Mouse (Mus musculus): ENCODE data around the gene Mad2l2.
"Not testable (repeated sequence)": the region's sequence is repeated elsewhere in the genome, so short reads cannot be mapped to it uniquely, and the experiment has no call there.

Mad2l2 gene

GRCm38 (mm10) chr4:148108565-148109100, 21.6 kb upstream of the Mad2l2 start:
- no peak for DNase-seq

- DNase-seq, result no peak
Observed at GRCm38 (mm10) chr4:148109215-148109614, 21.0 kb upstream of the Mad2l2 start.

DNA sequence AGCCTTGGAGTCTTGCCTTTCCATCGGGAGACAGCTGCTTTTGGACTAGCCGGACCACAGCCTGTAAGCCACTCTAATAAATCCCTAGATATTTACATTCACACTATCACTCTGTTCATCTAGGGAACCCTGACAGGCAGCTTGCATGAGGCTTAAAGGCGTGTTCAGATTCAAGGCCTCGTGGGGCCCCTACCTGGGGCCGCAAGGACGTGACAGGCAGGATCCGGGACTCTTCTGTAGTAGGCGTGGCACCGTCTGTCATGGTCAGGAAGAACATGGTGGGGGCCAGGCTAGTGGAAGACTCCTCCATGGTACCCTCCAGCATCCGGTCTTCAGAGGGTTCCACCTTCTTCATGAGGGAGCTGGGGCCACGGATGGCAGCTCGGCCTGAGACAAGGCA, 17.7 kb upstream of the Mad2l2 start:
- DNase-seq, result no peak

GRCm38 (mm10) chr4:148114758-148115391, 15.3 kb upstream of the Mad2l2 start:
- DNase-seq, result peak; percentile 82

DNA sequence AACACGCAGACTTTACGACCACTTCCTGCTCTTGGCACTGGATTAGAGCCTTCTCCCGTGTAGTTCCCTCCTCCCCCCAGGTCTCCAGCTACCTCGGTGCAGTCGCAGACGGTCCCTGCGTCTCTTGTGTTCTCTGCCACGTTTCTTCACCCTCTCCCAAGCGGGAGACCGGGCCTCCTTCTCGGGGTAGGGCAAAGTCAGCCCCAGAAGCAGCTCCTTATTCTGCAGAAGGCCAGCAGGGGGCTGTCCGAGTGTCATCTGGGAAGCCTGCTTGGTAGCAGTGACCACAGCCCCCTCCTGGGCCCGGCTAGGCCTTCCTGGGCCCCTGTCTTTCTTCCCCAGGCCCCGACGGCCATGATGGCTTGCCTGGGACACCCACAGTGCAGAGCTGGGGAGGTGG, 14.7 kb upstream of the Mad2l2 start:
- DNase-seq, result peak; percentile 59

GRCm38 (mm10) chr4:148116657-148117056, 13.5 kb upstream of the Mad2l2 start:
- no peak for DNase-seq

- no peak for DNase-seq
Observed at GRCm38 (mm10) chr4:148117392-148117791, 12.8 kb upstream of the Mad2l2 start.

GRCm38 (mm10) chr4:148119578-148119977, 10.6 kb upstream of the Mad2l2 start:
- not testable (repeated sequence) for DNase-seq

GRCm38 (mm10) chr4:148120555-148120954, 9.6 kb upstream of the Mad2l2 start:
- no peak for DNase-seq

DNA sequence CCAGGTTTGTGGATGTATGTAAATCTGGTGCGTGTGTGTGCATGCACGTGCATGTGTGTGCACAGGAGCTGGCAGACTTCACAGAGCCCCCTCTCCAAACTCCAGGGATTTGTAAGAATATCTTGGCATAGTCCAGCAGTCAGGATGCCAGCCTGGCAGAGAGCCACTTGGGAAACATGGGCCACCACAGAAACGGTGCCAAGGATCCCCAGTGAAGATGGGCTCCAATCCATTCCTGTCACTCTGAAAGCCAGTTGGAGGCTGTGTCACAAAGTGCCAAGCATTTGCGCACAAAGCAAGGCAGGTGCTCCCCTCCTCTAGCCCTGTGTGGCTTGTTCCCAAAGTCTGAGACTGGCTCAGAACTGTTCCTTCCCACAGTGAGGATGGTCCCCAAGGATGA, 8.8 kb upstream of the Mad2l2 start:
- DNase-seq, result no peak

DNA sequence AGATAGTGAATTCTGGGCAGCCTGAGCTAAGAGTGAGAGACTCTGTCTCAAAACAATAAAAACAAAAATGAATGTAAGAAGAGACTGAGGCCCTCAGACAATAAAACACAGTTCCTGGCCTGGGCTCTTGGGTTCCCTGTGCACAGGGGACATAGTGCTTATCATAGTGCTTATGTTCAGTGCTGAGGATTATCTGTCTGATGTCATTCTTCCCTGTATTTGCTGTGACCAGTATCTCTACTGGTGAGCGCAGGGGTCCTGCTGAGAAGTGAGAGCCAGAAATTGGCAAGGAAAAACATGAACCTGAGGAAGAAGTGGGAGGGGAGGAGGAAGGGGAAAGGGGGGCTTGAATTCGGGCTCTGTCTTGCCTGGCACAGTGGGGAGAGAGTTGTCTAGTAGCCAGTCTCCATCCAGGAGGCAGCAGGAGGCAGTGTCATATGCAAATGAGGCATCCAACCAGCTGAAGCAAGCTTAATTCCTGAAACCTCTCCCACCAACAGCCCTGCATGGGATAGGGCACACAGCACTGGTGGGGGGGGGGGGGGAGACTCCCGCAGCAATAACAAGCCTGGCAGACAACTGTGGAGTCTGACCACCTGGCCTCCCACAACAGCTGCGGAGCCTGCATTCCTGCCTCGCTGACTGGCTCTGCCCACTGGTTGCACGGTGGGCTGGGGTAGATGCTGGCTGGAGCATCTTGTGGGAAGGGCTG, 8.0 kb upstream of the Mad2l2 start:
- no peak for DNase-seq

- no peak for DNase-seq
Observed at GRCm38 (mm10) chr4:148122694-148123066, 7.5 kb upstream of the Mad2l2 start.

DNA sequence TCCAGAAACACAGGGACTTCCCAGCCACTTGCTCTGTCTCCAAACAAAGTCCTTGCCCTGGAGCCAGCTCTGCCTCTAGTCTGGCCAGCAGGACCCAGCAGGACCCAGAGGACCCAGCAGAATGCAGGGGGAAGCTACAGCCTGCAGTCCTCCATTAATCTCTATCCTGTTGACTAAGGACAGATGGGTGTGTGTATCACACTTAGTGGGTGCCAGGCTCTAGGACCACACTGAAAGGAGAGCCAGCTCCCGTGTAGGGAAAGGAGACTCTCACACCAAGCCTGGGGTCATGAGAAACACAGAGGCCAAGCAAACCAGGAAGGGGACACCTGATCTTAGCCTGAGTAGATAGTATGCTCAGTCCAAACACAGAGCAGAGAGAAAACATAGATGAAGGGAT, 1.9 kb upstream of the Mad2l2 start:
- no peak for DNase-seq

- DNase-seq, result no peak
Observed at GRCm38 (mm10) chr4:148128672-148129071, 1.5 kb upstream of the Mad2l2 start.

- DNase-seq, result peak; percentile 35
Observed at GRCm38 (mm10) chr4:148130561-148131413, 603 bp downstream of the Mad2l2 start, which contains the start of gene Draxin. Draxin (minus strand) TSS chr4:148130698.

GRCm38 (mm10) chr4:148131497-148132081, 1.4 kb downstream of the Mad2l2 start:
- no peak for DNase-seq

DNA sequence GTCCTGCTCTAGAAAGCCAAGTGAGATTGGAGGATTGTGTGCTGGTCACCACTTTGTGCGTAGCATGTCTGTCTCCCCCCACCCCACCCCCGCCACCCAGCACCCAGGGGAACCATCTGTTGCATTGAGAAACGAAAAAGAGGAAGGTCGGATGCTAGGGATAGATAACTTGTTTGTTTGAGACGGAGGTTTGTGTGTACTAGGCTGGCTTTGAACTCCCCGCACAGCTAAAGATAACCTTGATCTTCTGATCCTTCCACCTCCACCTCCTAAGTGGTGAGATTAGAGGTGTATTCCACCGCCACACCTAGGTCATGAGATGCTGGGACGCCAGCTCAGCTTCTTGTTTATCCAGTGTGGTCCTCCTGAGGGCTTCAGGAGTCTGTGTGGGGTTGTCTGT, 4.8 kb downstream of the Mad2l2 start:
- no peak for DNase-seq

DNA sequence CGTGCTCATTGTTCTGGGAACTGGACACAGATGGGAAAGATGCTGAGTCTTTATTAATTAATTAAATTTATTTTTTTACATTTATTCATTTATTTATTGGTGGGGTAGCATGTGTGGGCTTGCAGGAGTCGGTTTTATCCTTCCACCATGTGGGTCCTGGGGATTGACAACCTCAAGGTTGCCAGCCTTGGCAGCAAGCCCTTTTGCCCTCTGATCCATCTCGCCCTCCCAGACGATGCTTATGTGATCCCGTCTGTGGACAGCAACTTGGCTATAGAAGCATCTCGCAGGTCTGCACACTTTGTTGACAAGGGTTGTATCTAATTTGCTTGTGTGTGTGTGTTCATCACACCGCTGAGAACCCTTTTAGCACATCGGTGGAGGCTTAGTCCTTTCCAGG, 7.3 kb downstream of the Mad2l2 start:
- DNase-seq, result no peak

- DNase-seq, result no peak
Observed at GRCm38 (mm10) chr4:148139767-148140097, 9.5 kb downstream of the Mad2l2 start.

DNA sequence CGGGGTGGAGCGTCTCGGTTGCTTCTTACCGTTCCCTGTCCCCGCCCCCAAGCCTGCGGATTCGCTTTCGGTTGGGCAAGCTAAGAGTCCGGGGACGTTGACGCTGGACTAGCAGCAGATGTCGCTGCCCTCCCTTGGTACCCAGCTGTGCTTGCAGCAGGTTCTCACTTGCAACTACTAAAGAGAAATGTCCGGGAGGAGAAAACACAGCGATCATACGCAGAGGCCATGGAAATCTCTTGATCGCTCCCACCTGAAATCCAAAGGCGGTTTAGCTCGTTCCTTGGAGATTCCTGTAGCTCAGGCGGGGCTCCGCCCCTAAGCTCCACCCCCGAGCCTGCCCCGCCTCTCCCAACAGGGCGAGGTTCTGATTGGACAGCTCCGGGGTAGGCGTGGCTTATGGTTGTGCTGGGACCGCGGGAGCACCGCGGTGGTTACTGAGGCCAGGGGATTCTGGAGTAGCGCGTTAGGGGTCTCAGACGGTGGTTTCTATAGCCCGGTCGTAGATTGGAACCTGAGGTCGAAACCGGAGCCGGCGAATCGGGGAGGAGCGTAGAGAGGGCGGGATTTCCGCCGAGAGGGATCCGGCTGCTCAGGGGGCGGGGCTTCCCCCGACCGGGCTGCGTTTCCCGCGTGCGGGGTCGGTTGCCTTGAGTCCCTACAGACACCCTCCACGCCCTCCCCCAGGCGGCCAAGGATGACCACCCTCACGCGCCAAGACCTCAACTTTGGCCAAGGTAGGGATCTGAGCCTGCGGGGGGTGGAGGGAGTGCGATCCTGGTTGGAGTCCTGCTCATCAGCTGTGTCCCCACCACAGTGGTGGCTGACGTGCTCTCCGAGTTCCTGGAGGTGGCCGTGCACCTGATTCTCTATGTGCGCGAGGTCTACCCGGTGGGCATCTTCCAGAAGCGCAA, 10.2 kb downstream of the Mad2l2 start:
- peak; percentile 97 for DNase-seq

DNA sequence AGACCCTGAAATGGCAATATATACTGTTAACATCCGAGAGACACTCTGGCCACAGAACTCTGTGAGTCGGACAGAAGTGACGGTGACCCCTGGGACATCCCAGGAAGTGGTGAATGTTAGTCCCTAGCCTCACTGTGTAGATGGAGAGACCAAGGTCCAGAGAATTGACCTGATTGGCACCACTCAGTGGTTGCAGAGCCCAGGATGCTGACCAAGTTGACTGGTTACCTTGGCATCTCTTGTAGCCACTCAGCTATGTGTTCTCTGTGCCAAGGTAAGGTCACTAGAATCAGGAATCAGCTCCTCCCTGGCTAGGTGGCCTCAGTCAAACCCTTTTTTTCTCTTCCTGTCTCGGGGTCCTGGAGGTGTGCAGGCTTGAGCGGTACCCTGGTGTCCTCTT, 13.5 kb downstream of the Mad2l2 start:
- DNase-seq, result no peak

DNA sequence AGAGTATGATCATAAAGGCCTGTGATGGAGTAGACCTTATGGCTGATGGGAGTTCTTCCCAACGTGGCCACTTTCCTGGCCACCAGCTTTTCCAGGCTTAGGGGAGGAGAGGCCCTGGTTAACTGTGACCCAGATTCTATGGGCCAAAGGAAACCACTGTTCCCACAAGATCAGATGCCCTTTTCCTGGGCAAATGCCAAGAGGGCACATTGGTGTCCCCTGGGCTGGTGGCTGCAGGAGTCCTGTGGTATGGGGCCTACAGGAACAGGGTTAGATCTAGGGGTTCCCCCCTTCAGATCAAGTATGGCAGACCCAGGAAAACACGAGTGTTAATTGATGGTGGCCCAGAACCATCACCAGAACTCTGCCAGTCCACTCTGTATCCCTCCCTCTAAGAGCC, 17.5 kb downstream of the Mad2l2 start:
- DNase-seq, result no peak

Measured in kidney, adult 9 months (tissue).